Mouse (Mus musculus) small intestine, adult 2 months (tissue): Measurements from ENCODE around the gene Cxcr3.

Experiments
- CTCF ChIP-seq: fragments of 200-500 bp; IDR thresholded peaks from 2 replicates; pipeline ENCODE4 v1.5.1; 2012; ENCODE audit warnings: low read depth, mild to moderate bottlenecking, control low read depth, inconsistent platforms, low read length, moderate library complexity, mixed read lengths; ENCODE audit not compliant: insufficient replicate concordance, insufficient read length; ENCODE audit errors: extremely low read depth
- POLR2A ChIP-seq: fragments of 200-500 bp; IDR thresholded peaks from 2 replicates; pipeline ENCODE4 v1.6.1; 2012; ENCODE audit warnings: low read depth, mild to moderate bottlenecking, control low read depth, inconsistent platforms, low read length, moderate library complexity

- TF ChIP-seq POLR2A (no peak), CTCF (no peak)
These were observed 35.4 kb upstream of the Cxcr3 start for GRCm38 (mm10) chrX:101769478-101769877.
